Mouse (Mus musculus) heart, adult 18-20 months (tissue): Measurements from ENCODE around the gene Rps6. TPM values are rescaled to one million over a fixed set of nuclear protein-coding genes. Genes with fewer than 3 reads are reported as not detected.
"Not testable (repeated sequence)": the region's sequence is repeated elsewhere in the genome, so short reads cannot be mapped to it uniquely, and the experiment has no call there.

ENCODE experiments used
- DNase-seq, 2 experiments: peaks; one replicate each; pipeline ENCODE4 v3.0.0; 2021 to 2022; ENCODE audit warnings: mixed read lengths in 1 of 2
- total RNA-seq, 2 experiments: library from RNA; stranded (reverse); gene quantifications; 2 replicates each; pipeline ENCODE4 v1.2.3; 2021

The Rps6 gene
- total RNA-seq, 2 experiments from 2014 or later, result 534 to 598 TPM

DNA sequence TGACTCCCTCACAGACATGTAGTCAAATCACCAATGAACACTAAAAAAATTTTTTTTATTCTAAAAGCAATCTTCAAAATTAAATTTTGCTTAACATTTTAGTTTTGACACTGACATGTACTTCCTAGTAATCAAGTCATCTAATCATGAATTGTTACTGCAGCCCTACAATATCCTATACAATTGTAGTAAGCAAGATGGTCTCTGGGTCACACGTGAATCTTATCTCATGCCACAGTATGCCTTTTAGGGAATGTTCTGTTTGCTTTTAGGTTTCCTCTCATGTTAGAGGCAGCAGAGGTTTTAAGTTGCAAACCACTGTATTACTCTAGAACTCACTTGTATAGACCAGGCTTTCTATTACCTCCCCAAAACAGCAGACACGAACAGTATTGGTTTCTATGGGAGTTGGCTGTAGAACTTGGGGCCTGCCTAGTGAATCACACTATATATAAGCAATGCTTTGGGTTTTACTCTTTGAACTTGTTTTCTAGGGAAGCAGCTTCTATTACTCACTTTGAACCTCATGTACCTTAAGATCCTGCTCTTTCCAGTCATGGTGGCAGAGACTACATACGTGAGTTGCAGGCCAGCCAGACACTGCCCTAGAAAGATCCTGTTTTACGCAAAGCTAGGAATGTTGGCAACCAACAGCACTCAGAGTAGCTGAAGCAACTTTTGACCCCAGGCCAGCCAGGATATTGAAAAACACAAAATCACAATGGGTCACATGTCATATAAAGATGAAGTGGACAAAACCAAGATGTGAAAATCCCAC is 4.2 kb downstream of the Rps6 start:
- DNase-seq, result no peak

DNA sequence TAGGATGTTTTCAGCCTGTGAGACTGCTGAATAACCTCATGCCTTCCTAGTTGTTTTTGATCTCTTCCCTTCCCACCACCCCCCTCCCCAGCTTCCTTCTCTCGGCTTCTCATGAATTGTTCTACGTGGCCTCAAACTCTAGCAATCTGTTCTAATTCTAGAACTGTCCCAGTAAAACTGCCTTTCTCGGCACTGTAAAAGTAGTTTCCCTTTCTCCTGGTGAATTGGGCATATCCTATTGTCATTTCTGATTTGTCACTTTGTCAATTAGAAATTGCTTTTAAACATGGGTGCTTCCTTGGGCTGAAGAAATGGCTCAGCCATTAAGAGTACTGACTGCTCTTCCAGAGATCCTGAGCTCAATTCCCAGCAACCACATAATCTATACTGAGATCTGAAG is 5.2 kb downstream of the Rps6 start:
- no peak for DNase-seq

DNA sequence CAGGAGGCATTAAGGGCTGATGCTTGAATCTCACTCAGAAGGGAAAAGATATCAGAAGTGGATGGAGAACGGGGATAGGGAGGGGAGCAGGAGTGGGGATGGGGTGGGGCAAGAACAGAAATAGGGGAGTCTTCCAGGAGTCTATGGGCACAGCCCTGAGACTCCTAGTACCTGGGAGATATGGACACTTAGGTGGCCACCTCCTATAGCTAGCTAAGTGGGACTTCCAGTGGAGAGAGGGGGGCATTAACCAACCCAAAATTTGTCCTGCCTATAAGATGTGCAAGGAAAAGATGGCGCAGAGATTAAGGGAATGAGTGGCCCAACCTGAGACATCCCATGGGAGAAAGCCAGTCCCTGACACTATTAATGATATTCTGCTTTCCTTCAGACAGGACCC is 5.9 kb downstream of the Rps6 start:
- no peak for DNase-seq

DNA sequence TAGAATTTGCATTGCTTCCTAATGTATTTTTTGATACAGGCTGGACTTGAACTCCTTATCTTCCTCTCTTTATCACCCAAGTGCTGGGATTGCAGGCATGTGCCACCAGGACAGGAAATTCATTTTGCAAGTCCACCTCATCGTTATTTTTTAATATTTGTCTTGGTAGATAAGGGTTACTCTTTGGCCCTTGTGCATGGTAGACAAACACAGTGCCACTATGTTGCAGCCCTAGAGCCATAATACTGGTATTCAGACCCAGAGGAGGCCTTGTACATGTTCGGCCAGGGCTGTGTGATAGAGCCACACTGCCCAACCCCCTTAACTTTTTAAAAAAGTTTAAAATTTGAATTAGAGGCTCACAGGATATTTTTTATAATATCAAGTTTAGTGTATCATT is 10.0 kb downstream of the Rps6 start:
- no peak for DNase-seq

GRCm38 (mm10) chr4:86845384-86845783 is 11.8 kb downstream of the Rps6 start:
- DNase-seq, result peak; percentile 49 to 65

DNA sequence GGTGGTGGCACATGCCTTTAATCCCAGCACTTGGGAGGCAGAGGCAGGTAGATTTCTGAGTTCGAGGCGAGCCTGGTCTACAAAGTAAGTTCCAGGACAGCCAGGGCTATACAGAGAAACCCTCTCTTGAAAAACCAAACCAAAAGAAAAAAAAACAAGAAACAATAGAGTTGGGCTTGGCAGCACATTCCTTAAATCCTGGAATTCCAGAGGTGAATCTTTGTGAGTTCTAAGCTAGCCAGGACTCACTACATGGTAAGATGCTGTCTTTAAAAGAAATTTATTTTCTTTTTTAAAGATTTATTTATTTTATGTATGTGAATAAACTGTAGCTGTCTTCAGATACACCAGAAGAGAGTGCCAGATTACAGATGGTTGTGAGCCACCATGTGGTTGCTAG is 16.1 kb downstream of the Rps6 start:
- DNase-seq, result not testable (repeated sequence)

DNA sequence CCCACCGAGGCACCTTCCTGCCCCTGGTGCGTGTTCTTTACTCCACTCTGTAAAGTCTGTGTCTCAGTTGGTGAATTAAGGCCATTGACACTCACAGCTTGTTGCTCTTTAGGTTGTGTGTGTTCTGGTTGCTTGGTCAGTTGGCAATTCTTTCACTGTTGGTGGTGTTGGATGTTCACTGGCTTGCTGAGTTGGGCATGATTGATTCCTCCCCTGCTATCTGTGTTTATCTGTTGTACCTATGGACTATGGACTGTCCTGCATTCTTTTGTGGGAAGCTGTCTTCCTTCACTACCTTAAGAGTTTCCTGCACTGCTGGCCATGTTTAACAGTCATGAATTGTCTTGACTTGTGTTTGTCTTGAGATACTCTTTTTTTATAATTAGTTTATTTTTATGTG is 25.3 kb downstream of the Rps6 start:
- no peak for DNase-seq

DNA sequence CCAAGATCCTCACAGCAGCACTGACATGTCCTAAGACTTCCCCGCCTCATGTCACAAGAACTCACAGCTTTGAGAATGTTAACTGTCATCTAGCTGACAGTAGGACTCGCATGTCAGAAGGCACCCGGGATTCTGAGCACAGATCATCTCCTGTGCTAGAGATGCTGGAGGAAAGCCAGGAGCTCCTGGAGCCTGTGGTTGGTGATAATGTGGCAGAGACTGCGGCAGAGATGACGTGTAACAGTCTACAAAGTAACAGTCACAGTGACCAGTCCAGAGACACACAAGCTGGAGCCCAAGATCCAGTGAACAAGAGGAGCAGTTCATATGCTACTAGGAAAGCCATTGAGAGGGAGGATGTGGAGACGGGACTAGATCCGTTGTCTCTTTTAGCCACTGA is 32.1 kb downstream of the Rps6 start:
- no peak for DNase-seq

- DNase-seq, result peak; percentile 19 to 70
Observed at GRCm38 (mm10) chr4:86823169-86823568, 34.0 kb downstream of the Rps6 start.

DNA sequence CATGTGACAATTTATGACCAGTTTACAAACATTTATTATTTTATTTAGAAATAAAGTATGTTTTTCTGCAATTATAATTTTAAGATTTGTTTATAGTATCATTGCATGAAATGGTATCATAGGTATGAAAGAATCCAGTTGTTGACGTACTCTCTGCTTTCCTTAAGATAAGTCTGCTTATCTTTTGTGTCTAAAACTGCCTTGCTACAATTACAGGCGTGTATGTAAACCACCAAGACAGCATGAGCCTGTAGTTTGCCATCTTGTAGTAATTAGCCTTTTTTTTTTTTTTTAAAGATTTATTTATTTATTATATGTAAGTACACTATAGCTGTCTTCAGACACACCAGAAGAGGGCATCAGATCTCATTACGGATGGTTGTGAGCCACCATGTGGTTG is 42.4 kb downstream of the Rps6 start:
- no peak for DNase-seq

DNA sequence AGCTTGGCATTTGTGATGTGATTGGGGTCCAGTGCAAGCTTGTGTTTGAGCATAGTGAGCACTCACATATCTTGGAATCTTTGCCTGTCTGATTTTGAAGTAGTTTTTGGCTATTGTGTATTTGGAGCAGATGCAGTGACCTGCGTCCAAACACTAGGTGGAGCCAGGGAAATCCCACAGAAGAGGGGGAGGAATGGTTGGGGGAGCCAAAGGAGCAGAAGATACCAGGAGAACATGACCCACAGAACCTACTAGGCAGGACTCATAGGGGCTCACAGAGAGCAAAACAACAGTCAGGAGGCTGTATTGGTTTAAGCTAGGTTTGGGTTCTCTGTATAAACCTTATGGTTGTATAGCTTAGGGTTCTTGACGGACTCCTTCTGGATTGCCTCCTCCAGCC is 46.6 kb downstream of the Rps6 start:
- peak; percentile 14 to 29 for DNase-seq

Other genes with a start within 250 kb of the Rps6 start
- 1 to 10 TPM; 5.6 to 7.6 TPM for gene Haus6, start 245.4 kb downstream of the Rps6 start, total RNA-seq
- gene Plin2, start 187.4 kb downstream of the Rps6 start, total RNA-seq, result 100 to 1,000 TPM; 116 to 138 TPM
- gene Dennd4c, start 108.9 kb downstream of the Rps6 start, total RNA-seq, result 10 to 100 TPM; 29.3 to 34.1 TPM
- 10 to 100 TPM; 18.6 to 23.0 TPM for gene Acer2, start 17.0 kb upstream of the Rps6 start, total RNA-seq